Mouse (Mus musculus) C2C12 (cell line): ENCODE measurements around the gene Fgf14.

Experiments
- CTCF ChIP-seq: IDR thresholded peaks from one replicate; pipeline ENCODE4 v1.5.1; 2011; ENCODE audit not compliant: control insufficient read depth, insufficient read depth, insufficient read length
- USF1 ChIP-seq: IDR thresholded peaks from one replicate; pipeline ENCODE4 v1.6.1; 2011; ENCODE audit warnings: low read depth, mild to moderate bottlenecking, control low read depth, moderate library complexity

DNA sequence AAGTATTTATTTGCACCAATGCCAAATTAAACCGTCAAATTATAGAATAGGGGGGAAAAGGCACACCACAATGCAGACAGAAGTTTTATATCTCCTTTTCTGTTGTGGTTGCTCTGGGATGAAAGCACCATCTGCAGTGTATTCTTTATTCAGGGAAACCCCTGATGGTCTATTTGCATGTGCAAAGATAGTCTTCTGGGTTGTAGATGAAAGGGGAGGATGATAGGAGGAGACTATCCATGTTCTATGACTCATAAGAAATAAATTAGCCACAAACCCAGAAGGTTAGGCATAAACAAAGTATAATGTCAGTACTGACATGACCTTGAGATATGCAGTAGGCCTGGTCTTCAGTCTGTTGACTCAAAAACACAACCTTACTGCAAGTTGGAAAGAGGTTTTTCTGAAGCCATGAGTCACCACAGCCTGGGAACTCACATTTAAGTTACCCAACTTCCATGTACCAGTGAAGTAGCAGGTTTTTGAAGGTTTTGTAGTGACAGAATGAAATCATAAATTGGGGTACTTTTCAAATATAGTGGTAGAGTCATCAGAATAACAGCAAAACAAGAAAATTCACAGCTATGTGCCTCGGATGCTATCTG lies 686.2 kb downstream of the Fgf14 start:
- no peak for TF ChIP-seq CTCF
- no peak for TF ChIP-seq USF1
